Mouse (Mus musculus) megakaryocyte progenitor cell, adult 5-6 weeks (primary cell): ENCODE results near the gene Rsl24d1. TPM values are rescaled to one million over a fixed set of nuclear protein-coding genes. Genes with fewer than 3 reads are reported as not detected.
A peak's percentile ranks its signal among the peaks of the same experiment; 100 is the strongest.
"Not testable (repeated sequence)": the region's sequence is repeated elsewhere in the genome, so short reads cannot be mapped to it uniquely, and the experiment has no call there.

Experiments
- ATAC-seq: replicated peaks from 2 replicates; pipeline ENCODE4 v1.8.0; 2016; ENCODE audit warnings: mild to moderate bottlenecking, moderate TSS enrichment, inconsistent platforms; ENCODE audit not compliant: poor library complexity
- total RNA-seq, 2 experiments: library from RNA; stranded (forward) in 1 of 2; stranded (reverse) in 1 of 2; fragments of 157-497, 149-512 nt in 1 of 2; fragments of 200-1000 nt in 1 of 2; gene quantifications; 2 replicates each; pipeline versions ENCODE4 v1.2.3 to v1.2.4; 2015 to 2017

Gene Rsl24d1
- total RNA-seq (2015) (137 and 140 TPM in 2 replicates), total RNA-seq (2017) (232 and 254 TPM in 2 replicates)

DNA sequence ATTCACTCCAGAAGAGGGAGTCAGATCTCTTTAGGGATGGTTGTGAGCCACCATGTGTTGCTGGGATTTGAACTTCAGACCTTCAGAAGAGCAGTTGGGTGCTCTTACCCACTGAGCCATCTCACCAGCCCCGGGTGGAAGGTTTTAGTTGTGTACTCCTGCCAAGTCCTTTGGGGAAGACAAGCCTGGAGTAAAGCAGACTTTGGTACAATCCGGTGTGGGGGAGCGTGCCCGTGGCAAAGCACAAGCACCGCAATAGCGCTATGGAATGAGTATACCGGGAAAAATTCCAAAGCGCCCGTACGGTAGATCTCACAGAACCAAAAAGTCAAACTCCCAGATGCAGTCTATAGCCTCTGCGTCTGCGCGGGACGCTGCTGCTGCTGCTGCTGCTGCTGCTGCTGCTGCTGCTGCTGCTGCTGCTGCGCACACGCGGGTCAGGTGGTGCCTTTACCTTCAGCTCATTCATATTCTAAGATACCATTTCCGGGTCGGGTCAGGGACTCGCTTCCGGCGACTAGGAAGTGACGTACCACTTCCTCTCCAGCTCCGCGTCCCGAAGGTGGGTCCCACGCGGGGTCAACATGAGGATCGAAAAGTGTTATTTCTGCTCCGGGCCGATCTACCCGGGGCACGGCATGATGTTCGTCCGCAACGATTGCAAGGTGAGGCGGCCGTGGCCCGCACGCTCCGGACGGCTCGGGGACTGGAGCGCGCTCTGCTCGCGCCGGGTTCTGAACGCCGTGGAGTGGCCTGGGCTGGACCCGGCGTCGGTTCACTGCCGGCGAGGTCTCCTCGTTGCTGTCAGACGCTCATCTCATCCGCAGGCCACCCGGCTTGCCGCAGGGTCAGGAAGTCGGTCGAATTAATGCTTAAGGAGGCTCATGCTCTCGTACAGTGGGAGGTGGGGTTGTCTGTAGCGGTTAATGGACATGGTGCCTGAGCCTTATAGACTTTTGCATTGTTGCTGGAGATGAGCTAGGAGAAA is at the start of gene Rsl24d1:
Rsl24d1 (plus strand) TSS at position 508 of the 988 bp plus-strand sequence.
- peak; percentile 98 for ATAC-seq

DNA sequence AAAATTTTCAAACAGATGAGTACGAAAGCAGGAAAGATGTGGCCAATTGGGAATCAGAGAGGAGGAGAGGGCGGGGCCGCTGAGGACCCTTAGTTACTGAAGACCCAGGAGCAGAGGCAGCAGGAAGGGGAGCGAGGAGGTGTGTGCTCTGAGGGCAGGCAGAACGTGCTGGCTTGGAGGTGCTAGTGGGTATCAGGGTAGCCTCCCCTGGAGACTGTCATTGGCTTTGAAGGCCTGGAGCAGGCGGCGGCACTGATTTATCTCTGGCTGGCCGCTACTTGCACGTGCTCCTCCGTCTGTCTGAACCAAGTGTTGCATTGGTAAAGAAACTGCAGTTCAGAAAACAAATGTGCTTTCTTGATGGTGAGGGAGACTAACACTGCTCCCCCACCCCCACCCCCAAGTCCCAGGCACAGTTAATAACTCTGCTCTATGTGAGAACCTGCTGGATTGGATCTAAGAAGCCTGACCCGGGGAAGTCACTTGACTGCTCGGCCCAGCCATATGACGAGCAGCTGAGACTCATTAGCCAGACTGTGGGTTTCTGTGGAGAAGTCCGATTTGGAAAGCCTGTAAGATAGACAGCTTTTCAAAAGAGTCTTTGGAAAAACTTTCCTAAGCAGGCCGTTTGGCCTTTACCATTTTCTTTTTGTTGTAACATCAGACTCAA is 49.5 kb upstream of the Rsl24d1 start:
- no peak for ATAC-seq

DNA sequence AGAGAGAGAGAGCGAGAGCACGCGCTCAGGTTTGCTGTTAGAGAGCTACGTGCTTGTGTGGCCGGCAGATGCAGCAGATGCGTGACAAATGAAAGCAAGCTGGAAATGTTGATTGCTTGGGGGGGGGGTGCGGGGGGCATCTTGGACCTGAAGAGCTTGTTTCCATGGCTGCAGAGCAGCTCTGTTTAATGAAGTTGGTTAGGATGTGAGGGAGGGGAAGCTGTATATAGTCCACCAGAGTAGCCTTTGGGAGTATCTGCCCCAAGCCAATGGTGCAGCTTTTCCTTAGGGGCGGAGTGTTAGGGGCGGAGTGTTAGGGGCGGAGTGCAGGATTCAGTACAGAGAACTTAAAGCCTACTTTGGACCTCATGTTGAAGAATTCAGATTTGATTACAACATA is 46.1 kb upstream of the Rsl24d1 start:
- no peak for ATAC-seq

DNA sequence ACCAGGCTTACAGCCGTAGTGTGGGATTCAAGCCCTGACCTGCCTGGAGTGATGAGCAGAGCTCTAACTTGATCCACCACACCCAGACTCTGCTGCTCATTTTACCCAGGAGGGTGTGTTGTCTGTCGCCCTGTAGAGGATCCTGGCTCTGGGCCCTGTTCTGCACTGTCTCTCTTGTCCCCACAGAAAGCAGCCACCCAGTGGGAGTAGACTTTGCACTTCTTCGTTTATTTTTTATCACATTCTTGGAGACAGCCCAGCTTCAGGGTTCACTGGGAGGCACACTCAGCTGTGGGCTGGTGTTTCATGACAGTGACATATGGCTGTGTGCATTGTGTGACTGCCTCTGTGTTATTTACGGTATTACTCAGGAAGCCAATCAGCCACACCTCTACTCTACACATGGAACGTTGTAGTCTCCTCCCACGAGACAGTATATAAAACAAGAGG is 45.0 kb upstream of the Rsl24d1 start:
- ATAC-seq: peak; percentile 40

DNA sequence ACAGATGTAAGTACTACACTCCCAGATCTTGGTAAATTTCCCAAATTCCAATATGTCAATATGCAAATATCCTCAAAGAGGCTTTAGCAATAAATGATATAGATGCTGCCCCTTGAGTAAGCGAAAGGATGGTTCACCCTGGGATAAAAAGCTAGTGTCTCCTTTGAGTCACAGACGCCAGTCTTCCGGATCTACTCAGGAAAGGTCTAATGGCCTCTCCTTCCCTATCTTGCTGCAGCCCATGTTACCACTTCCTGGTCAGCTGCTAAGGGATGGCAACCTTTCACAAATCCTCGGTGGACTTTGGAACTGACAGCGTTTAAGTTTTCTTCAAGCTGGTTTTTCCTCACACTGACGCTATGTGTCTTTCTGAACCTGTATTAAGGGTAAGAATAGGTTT is 44.5 kb upstream of the Rsl24d1 start:
- peak; percentile 12; the same call in 1 of the 2 replicates for ATAC-seq

DNA sequence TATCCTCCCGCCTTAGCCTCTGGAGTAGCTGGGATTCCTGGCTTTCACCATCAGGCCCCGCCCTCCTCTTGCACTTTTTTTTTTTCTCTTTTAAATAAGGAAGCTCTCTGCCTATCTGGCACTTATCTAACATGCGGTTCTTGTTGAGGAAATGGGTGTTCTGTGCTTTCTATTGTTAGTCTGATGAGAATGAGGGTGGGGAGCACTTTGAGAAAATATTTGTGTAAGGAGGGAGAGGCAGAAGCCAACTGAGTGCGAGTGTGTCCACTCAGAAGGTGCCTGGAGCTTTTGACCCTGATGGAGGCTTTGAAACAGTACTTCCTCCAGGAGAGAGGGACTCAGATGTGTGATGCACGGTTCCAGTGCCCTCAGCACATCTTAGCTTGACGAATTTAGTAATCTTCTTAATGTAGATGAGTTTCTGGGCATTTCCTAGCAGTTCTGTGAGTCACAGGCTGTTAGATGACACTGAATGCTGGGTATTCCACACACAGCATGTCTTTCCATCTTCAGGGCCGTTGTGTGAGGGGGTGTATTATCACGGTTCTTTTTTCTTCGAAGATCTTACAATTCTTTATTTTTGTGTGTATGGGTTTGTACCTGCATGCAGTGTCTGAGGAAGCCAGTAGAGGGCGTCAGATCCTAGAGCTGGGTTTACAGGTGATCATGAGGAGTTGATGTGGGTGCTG is 42.1 kb upstream of the Rsl24d1 start:
- peak; percentile 47 for ATAC-seq

DNA sequence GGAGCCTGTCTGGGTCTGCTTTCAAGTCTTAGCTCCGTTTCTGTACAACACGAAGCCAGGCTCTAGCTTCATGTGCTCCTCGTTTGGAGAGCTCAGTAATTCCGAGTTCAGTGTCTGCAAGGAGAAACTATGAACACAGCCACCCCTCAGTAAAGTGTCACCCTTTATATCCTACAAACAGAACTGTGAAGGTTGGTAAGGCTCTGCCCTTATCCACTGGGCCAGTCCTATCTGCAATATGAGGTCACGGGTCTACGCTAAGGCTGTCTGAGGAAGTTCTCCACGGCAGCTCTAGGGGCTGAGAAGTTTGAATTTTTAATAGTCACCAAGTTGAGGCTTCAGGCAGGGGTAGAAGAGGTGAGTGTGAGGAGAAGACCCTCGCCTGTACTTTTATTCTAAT is 40.8 kb upstream of the Rsl24d1 start:
- ATAC-seq: peak; percentile 53

DNA sequence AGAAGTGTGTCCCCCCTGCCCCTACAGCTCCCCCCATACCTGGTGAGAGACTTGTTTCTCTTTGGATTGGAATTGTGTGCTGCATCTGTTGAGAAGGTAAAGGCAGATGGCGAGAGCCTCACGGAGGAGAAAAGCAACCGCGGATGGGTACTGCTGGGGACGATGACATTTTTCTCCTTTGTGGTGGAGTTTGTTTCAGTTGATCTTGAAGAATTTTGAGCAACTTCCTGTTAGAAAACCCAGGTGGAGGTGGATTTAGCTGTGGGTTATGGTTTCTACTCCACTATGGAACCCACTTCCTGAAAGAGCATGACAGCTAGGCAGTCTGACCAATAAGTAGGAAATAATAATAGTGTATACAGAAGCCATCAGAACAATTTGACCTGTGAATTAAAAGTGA is 40.1 kb upstream of the Rsl24d1 start:
- 0 out of 2 replicates have a peak, but pooled peaks have one; percentile 20 for ATAC-seq

DNA sequence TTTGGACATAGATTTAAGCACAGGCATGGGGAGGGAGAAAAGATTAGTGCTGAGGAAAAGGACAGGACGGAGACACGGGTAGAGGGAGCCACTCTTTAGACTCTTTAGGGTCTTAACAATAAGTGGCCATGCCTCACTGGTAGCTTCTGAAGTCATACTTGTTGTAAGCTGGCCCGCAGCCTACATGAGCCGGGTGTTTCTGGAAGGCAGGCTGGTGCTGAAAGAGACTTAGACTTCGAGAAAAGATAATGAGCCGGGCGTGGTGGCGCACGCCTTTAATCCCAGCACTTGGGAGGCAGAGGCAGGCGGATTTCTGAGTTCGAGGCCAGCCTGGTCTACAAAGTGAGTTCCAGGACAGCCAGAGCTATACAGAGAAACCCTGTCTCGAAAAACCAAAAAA is 33.9 kb upstream of the Rsl24d1 start:
- ATAC-seq: not testable (repeated sequence)

DNA sequence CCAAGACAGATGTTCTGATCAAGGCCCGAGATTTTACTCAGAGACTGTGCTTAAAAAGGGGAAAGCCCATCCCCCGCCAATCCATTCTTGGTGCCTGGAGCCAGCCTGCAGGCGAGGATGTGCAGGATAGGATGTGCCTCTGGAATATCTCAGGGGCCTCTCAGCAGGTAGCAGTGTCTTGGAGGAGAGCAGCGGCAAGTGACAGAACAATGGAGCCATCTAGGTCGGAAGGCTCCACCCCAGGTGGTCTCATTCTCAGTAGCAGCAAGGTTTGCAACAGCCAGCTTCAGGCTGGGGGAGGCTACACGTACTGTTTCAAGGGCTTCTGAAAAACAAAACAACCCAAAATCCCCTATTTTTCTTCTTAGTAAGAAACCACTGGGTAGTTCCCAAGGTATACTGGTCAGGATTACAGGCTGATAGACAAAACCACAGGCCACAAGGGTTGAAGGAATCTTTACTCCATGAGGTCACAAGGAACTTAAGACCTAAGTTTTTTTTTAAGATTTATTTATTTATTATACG is 33.4 kb upstream of the Rsl24d1 start:
- no peak for ATAC-seq

DNA sequence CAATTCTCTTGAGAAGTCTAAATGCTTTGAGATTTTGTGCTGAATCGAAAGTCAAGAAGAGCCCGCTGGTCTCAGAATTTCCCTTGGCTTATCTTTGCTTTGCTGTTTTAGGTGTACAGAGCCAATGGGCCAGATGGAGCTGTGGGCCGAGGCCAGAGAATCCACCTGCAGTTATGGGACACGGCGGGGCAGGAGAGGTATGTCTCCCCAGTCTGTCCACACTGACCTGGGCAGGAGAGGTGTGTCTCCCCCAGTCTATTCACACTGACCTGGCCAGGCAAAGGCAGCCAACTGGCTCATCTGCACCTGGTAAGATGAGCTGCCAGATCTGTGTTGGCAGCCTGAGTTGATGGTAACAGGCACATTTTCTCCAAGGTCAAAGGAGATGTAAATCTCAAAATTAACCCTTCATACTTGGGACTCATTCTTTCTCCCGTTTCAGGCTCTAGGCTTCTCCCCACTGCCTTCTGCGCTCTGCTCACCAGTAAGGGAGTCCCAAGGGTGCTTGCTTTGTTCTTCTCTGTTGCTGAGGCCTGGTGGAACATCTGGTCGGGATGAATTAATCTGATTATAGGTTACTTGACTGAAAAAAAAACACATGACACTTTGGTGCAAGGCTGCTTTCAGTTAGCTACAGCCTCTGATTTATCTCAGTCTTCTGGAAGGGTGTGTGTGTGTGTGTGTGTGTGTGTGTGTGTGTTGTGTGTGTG is 30.8 kb upstream of the Rsl24d1 start:
- ATAC-seq: no peak

DNA sequence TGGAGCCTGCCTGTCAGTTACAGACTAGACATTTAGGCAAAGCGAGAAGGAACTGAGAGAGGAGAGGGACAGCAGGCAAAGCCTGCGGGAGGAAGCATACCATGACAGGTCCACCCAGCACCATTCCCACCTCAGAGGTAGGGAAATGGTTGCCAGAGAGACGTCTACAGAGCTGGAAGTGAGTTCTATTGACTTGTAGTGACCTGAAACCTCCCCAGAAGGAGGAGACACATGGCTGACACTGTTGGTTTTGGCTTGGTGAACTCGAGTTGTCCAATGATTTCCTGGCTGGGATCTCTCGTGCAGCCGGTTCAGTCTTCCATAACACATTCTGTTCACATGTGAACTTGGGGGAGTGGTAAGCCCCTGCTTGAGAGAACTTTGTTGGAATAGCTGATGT is 29.3 kb upstream of the Rsl24d1 start:
- ATAC-seq: no peak

DNA sequence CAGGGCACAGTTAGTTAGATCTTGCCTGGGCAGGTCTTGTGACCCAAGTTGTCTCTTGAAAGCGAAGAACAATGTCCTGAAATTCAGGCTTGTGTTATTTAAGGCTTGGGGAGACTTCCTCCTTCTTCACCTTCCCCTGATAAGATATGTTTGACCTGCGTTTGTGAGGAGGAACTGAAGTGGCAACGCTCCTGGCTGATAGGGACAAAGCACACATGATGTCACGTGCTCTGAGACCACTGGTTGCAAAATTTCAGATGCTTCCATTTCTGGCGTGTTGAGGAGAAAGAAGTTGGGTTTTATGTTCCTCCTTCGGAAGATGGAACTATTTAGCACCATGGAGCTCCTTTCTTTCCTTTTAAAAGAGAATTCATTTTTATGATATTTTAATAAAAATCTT is 27.4 kb upstream of the Rsl24d1 start:
- ATAC-seq: peak; percentile 40

DNA sequence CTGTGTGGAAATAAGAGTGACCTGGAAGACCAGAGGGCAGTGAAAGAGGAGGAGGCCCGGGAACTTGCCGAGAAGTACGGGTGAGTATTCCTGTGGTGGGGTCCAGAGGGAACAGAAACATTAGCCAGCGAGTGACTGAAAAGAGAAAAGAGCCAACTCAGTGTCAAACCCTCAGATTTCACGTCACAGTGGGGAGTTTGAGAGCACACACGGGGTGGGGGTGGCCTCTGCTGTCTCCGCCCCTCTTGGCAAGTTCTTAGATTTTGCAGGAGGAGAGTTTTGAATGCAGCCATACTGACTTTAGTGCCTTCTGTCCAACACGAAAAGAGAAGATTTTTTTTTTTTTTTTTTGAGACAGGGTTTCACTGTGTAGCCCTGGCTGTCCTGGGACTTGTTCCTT is 26.1 kb upstream of the Rsl24d1 start:
- ATAC-seq: peak; percentile 10; the same call in 1 of the 2 replicates

DNA sequence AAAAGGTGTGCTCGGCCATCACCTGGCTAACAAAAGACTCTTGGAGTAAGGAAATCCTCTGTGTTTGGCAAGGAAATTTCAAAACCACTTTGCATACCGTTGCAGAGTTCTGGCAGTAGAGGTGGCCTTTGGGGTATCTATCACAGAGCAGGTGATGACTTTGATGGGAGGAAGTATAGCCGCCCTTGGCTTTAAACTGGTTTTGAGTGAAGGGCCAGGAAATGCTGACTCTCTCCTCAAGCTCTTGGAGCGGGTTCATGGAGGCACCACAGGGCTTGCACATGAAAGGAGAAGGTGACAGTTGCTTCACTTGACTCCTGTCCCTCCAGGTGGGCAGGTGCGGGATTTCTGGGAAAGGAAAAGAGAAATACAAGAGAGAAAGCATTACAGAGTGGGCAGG is 25.6 kb upstream of the Rsl24d1 start:
- no peak for ATAC-seq

DNA sequence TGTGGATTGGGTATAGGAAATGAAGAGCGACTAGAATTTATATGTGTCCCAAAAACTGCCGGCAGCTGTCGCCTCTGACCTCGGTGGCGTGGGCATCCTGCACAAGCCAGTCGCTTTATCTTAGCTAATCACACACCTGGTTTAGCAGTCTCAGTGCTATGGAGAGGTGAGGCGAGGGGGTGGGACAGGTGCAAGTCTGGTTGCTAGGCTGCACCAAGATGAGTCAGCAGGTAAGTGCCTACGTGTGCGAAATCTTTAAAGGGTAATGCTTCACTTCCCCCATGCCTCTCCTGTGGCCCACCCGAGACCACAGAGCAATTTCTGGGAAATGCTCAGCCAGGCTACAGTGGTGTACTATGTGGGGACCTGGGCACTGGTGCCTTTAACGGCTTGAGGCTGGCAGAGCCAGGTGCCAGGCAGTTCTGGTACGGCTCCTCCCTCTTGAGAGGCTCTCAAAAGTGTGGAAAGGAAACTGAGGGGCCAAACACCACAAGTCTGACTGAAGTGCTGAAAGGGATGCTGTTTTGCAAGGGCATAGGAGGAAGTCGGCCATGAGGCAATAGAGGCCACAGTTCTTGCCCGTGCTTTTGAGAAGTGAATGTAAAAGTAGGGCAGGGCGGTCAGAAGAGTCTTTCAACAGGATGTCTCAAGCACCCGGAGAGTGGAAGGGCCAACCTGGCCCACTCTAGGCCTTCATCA is 23.9 kb upstream of the Rsl24d1 start:
- peak; percentile 76 for ATAC-seq

DNA sequence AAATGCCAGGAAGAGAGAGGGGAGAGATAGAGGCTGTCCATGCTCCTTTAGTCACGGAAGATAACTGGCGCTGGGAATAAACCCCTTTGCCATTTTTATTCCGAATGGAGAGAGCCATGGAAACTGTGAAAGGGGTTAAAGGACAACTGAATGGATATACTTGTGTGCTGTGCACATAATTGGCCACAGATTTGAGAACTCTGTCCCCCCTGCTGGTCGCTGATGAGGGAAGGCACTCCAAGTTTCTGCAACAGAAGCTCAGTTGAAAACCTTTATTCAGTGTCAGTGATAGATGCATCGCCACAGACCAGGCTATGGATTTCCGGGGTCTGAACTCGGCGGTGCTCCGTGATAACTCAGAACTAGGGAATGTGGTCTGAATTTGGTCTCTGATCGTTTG is 23.1 kb upstream of the Rsl24d1 start:
- no peak for ATAC-seq

DNA sequence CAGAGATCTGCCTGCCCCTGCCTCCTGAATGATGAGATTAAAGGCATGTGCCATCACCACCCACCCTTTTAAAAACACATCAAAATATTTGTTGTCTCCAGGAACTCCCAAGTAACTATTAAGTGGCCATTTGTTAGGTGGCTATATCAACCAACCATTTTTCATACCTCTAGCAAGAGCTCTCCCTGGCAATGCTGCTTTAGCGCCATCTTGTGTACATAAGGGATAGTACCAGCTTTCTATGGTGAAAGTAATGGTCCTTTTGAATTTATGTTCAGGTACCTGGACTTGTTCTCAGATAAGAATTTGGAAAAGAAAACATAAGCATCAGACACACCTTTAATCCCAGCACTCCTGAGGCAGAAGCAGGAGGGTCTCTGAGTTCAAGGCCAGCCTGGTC is 21.5 kb upstream of the Rsl24d1 start:
- peak; percentile 42; the same call in 1 of the 2 replicates for ATAC-seq

DNA sequence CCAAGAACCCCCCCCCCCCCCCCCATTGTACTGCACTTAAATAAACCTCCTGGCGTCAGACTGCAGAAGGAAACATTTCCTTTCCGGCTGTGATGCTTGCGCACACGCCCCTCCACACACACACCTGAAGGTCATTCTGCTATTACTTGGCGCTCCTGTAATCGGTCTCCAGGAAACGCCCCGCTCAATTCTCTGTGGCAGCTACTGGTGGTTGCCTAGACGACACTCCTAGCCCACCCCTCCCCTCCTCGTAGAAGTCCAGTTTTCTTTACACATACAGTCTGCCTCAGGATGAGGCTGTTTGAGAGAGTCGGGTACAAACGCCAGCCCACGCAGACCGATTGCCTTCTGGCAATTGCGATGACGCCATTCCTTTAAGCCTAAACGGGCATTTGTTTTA is 18.6 kb upstream of the Rsl24d1 start:
- ATAC-seq: no peak

DNA sequence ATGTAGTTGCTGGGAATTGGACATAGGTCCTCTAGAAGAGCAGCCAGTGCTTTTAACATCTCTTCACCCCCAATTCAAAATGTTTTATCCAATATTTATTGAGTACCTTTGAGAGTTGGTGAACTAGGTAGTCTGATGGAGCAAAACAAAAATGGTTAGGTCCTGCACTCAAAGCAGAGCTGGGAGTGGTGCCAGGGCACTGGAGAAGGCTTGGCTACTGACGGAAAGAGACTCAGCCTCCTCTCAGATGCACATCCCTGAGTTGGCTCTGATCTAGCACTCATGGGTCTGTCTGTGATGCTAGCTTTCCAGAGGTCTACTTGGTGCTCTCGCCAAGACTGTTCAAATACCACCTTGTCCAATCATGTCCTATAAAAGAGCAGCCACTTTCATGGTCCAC is 15.3 kb upstream of the Rsl24d1 start:
- ATAC-seq: no peak
